Mouse (Mus musculus) forebrain, postnatal 0 days (tissue): ENCODE data around the gene Slc47a1. TPM values are rescaled to one million over a fixed set of nuclear protein-coding genes. Genes with fewer than 3 reads are reported as not detected.
"Not testable (repeated sequence)": the region's sequence is repeated elsewhere in the genome, so short reads cannot be mapped to it uniquely, and the experiment has no call there.

Source experiments
- ATAC-seq: fragments of 200-750 bp; cut with Nextera tagmentation; 2 replicates; pipeline ENCODE4 v1.8.0; 2017; ENCODE audit warnings: mild to moderate bottlenecking, moderate library complexity
- DNase-seq: peaks from one replicate; pipeline ENCODE4 v3.0.0-alpha.2; 2015
- H3K27ac ChIP-seq: fragments of 300-500 bp; sonication (generic); 2 replicates; pipeline ENCODE4 v1.5.1; 2014; ENCODE audit warnings: low read depth, mild to moderate bottlenecking, antibody characterized with exemption, low read length, moderate library complexity, mixed read lengths
- H3K27me3 ChIP-seq: fragments of 300-500 bp; sonication (generic); 2 replicates; pipeline ENCODE4 v1.6.1; 2014; ENCODE audit warnings: mild to moderate bottlenecking, low read length, mixed read lengths; ENCODE audit not compliant: insufficient read depth
- H3K36me3 ChIP-seq: fragments of 300-500 bp; sonication (generic); 2 replicates; pipeline ENCODE4 v1.6.1; 2014; ENCODE audit warnings: mild to moderate bottlenecking, moderate library complexity; ENCODE audit not compliant: insufficient read depth
- H3K4me1 ChIP-seq: fragments of 300-500 bp; sonication (generic); 2 replicates; pipeline ENCODE4 v1.6.1; 2014; ENCODE audit warnings: antibody characterized with exemption; ENCODE audit not compliant: insufficient read depth
- H3K4me2 ChIP-seq: fragments of 300-500 bp; sonication (generic); 2 replicates; pipeline ENCODE4 v1.6.1; 2014; ENCODE audit warnings: low read depth, mild to moderate bottlenecking, moderate library complexity
- H3K4me3 ChIP-seq: fragments of 300-500 bp; sonication (generic); 2 replicates; pipeline ENCODE4 v1.5.1; 2014; ENCODE audit warnings: low read depth, low read length, mixed read lengths
- H3K9ac ChIP-seq: fragments of 300-500 bp; sonication (generic); 2 replicates; pipeline ENCODE4 v1.6.1; 2014; ENCODE audit warnings: mild to moderate bottlenecking
- H3K9me3 ChIP-seq: fragments of 300-500 bp; sonication (generic); 2 replicates; pipeline ENCODE4 v1.6.1; 2016; ENCODE audit warnings: low read length
- CTCF ChIP-seq: sonication (generic); IDR thresholded peaks from 2 replicates; pipeline ENCODE4 v1.5.1; 2016; ENCODE audit warnings: antibody characterized with exemption, control low read depth, low read depth
- WGBS: fragments of 180-500 bp; shearing (Covaris S2); extraction: QIAGEN DNeasy Blood & Tissue Kit; methylation state at CpG from one replicate; pipeline ENCODE4 v1.1.7; 2014; 5-methylcytosine and 5-hydroxymethylcytosine counted together
- polyA plus RNA-seq: library from polyadenylated mRNA; unstranded; fragments of >200 nt; fragmentation: Nextera tagmentation; extraction: Ambion mirVana; gene quantifications from 2 replicates; pipeline ENCODE4 v1.2.1, GENCODE M21; 2015
- total RNA-seq: library from RNA; depleted of rRNA; stranded (reverse); fragments of >200 nt; gene quantifications from 2 replicates; pipeline ENCODE4 v1.2.3, GENCODE M21; 2014

Slc47a1 gene
- total and polyA plus RNA-seq, 2 experiments from 2014 or later: 0.75 to 2.3 TPM

DNA sequence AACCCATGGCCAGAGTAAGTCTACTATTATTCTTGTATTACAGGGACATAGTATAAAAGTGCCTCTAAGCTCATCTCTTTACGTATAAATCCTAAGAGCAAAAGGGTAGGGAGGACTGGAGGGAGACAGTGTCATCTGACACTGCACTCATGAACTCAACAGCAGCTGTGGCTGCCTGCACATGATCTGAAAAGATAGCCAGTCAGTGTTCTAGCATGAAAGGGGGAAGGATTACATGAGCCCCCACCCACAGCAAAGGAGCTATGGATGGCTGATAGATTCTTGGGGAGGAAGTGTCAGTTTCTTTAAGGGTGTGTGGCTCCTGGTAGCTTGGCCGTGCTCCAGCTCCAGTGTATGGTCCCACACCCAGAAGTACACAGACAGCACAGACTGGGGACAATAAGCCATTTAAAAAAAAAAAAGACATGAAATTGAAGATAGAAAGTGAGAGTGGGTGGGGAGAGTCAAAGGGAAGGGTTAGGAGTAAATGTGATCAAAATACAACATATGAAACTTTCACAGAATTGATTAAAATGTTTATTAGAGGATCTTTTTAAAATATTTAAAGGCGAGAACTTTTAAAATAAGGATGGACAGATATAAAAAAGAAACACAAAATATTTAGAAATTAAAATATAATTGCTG, 58.1 kb downstream of the Slc47a1 start:
- no peak for TF ChIP-seq CTCF
- 78% methylated on average over 3 of the region's 3 CpGs for WGBS

DNA sequence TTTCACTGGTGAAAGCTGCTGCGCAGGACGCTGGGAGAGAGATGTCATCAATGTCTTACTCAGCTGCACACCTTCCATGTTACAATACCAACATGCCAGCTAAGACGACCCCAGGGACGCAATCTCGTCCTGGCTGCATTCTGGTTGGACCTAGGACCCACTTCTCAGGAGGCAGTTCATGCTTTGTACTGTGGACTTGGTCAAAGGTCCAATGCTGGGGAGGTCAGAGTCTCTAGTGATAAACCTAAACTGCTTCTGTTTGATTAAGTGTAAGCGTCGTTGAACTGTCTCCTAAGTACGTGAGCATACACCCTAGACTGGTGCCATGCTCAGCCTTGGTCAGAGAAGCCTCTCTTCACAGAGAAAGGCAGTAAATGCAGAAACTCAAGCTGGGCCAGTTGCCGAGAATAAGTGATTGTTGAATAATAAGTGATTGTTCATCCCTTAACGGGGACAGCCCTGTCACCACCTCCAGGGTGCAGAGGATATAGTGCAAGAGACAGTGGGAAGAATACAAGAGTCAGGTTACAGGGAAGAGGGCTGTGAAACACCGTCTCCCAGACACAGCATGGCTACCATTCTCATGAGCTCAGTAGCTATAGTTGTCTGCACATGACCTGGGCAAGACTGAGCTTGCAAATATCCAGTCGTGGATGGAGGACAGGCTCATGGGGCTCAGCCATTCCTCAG, 58.8 kb downstream of the Slc47a1 start:
- Histone ChIP-seq H3K27me3 (no peaks in the 10 kb centered on the region; the same call in 1 of the 2 replicates), H3K9ac (no peak overlapping the region), H3K9me3 (no peaks in the 10 kb centered on the region), H3K4me2 (no peak overlapping the region), H3K27ac (no peak overlapping the region), H3K36me3 (no peaks in the 10 kb centered on the region), H3K4me3 (no peak overlapping the region), H3K4me1 (no peaks in the 10 kb centered on the region)
- TF ChIP-seq CTCF: no peak
- ATAC-seq: no peak
- no peak for DNase-seq
- 61% methylated on average over 12 of the region's 12 CpGs for WGBS

More for the DNA sequence above, 58.1 kb downstream of the Slc47a1 start:
- Histone ChIP-seq H3K4me1 (no peaks in the 10 kb centered on the region), H3K4me3 (no peak overlapping the region), H3K4me2 (no peak overlapping the region), H3K36me3 (no peaks in the 10 kb centered on the region), H3K9ac (no peak overlapping the region), H3K27ac (no peak overlapping the region), H3K27me3 (no peaks in the 10 kb centered on the region; the same call in 1 of the 2 replicates), H3K9me3 (no peaks in the 10 kb centered on the region)
- DNase-seq: no peak
- ATAC-seq: no peak

DNA sequence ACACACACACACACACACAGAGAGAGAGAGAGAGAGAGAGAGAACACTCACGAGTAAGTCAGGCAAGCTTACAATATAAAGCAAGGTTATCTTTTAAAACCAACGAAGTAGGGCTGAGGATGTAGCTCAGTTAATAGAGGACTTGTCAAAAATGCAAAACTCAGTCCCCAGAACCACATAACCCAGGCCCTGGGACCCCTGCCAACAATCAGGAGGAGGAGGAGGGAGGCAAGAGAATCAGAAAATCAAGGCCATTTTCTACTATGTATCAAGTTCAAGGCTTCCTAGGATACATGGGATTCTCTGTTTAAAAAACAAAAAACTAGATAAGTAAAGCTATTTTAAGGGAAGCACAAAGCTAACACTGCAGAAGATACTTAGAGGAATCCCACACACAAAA, 61.3 kb downstream of the Slc47a1 start:
- no peak for DNase-seq
- no peak for TF ChIP-seq CTCF
- WGBS: 70% methylated on average over 2 of the region's 2 CpGs
- Histone ChIP-seq H3K36me3 (no peaks in the 10 kb centered on the region), H3K27me3 (no peaks in the 10 kb centered on the region; the same call in 1 of the 2 replicates), H3K27ac (no peak overlapping the region), H3K4me1 (no peaks in the 10 kb centered on the region), H3K9ac (no peak overlapping the region), H3K4me2 (no peak overlapping the region), H3K9me3 (no peaks in the 10 kb centered on the region), H3K4me3 (no peak overlapping the region)
- ATAC-seq: no peak

DNA sequence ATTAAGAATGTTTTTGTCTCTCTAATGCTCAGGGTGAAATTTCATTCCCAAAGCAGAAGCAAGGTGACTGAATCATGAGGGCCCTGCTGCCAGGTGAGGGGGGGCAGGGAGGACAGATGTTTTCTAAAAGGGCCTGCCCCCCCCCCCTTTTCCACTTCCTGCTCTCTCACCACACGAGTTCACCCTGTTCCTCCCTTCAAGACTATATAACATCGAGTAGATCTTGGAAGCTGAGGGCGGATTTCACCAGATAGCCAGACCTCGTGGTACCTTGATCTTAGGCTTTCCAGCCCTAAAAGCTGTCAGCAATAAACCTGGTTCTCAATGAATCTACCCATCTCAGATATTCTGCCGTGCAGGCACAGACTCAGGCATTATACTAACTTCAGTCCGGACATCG, 67.8 kb downstream of the Slc47a1 start:
- 75% methylated on average over 7 of the region's 7 CpGs for WGBS

DNA sequence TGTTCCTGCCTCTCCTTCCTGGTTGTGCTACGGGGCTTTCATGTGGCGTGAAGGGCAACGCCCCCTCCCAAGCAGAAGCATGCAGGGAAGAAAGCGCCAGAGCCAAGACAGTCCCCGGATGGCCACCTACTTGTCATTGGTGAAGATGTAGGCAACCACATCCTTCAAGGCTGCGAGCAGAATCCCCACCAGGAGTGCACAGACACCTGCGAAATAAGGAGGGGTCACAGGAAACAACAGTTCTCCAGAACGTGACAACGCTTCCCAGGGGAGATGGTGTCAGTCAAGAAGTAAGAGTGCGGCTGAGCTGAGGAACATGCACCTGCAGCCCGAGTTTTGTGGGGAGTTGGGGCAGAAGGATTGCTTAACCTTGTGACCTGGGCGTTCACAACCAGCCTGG, 68.3 kb downstream of the Slc47a1 start:
- DNase-seq: no peak
- no peak for TF ChIP-seq CTCF
- Histone ChIP-seq H3K9ac (no peak overlapping the region), H3K27me3 (no peaks in the 10 kb centered on the region), H3K27ac (no peak overlapping the region), H3K4me2 (no peak overlapping the region), H3K4me3 (no peak overlapping the region), H3K9me3 (no peaks in the 10 kb centered on the region), H3K36me3 (no peaks in the 10 kb centered on the region), H3K4me1 (no peaks in the 10 kb centered on the region)
- WGBS: 69% methylated on average over 12 of the region's 12 CpGs
- ATAC-seq: no peak

More for the DNA sequence above, 67.8 kb downstream of the Slc47a1 start:
- ATAC-seq (no peak), DNase-seq (no peak)
- Histone ChIP-seq H3K4me1 (no peaks in the 10 kb centered on the region), H3K4me3 (no peak overlapping the region), H3K4me2 (no peak overlapping the region), H3K27me3 (no peaks in the 10 kb centered on the region), H3K9ac (no peak overlapping the region), H3K9me3 (no peaks in the 10 kb centered on the region), H3K36me3 (no peaks in the 10 kb centered on the region), H3K27ac (no peak overlapping the region)
- TF ChIP-seq CTCF: no peak

DNA sequence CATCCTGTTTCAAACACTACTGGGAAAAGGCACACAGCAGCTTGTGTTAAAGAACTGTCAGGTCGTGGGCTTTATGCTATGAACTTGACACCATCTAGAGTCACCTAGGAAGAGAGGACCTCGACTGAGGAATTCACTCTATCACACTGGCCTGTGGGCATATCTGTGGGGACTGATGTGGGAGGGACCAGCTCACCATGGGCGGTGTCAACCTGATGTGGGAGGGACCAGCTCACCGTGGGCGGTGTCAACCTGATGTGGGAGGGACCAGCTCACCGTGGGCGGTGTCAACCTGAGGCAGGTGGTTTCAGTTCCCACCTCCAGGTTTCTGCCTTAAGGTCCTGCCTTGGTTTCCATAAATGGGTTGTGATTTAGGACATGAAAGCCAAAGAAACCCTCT, 70.3 kb downstream of the Slc47a1 start:
- H3K4me3 ChIP-seq: no peak overlapping the region
- 32% methylated on average over 7 of the region's 7 CpGs for WGBS
- H3K9me3 ChIP-seq: no peaks in the 10 kb centered on the region
- TF ChIP-seq CTCF: no peak
- no peaks in the 10 kb centered on the region for H3K36me3 ChIP-seq
- DNase-seq: no peak
- H3K4me2 ChIP-seq: no peak overlapping the region
- H3K27me3 ChIP-seq: no peaks in the 10 kb centered on the region
- ATAC-seq: no peak
- H3K4me1 ChIP-seq: no peaks in the 10 kb centered on the region
- H3K27ac ChIP-seq: no peak overlapping the region
- H3K9ac ChIP-seq: no peak overlapping the region

DNA sequence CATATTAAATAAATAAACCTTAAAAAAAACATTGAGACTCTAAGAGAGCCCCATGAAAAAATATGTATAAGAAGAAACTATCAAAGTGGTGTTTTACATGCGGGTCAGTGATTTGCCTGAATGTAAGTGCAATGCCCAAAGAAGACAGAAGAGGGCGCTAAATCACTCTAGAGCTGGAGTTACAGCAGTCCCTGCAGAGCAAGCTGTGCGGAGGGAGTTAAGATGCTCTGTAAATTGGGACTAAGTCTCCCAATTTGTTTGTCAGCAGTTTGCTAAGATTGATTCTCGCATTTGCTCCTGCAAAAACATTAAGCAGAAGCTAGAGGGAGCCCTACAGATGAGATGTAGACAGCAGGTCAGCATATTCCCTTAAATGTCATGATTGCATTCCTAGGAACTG, 72.8 kb downstream of the Slc47a1 start:
- no peaks in the 10 kb centered on the region for H3K4me1 ChIP-seq
- H3K27ac ChIP-seq: no peak overlapping the region
- TF ChIP-seq CTCF: 0 out of 2 replicates have a peak, but pooled peaks have one; percentile 32
- H3K4me2 ChIP-seq: no peak overlapping the region
- no peak overlapping the region for H3K4me3 ChIP-seq
- ATAC-seq (no peak), DNase-seq (peak; percentile 12)
- WGBS: 77% methylated on average over 4 of the region's 4 CpGs
- H3K27me3 ChIP-seq: no peaks in the 10 kb centered on the region
- H3K9ac ChIP-seq: no peak overlapping the region
- no peaks in the 10 kb centered on the region for H3K36me3 ChIP-seq
- H3K9me3 ChIP-seq: no peaks in the 10 kb centered on the region

DNA sequence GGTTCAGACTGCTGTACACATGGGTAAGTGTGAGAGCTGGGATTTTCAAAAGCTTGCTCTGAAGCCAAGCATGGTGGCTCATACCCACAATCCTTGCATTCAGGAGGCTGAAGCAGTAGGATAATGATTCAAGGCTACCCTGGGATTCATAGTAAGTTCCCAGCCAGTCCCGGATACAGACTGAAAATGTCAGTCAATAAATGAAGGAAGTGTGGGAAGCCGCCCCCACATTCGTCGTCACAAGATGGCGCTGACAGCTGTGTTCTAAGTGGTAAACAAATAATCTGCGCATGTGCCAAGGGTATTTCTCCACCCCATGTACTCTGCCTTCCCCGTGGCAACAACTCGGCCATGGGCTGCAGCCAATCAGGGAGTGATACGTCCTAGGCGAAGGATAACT, 73.6 kb downstream of the Slc47a1 start:
- DNase-seq, H3K27ac ChIP-seq, H3K36me3 ChIP-seq, H3K4me1 ChIP-seq, H3K9me3 ChIP-seq, H3K4me2 ChIP-seq, ATAC-seq, H3K27me3 ChIP-seq, H3K9ac ChIP-seq, H3K4me3 ChIP-seq: not testable (repeated sequence)
- WGBS: 88% methylated on average over 6 of the region's 10 CpGs
